Mouse (Mus musculus) Muller cell, postnatal 12 days (primary cell): Measurements from ENCODE around the gene Zfp423.
A peak's percentile ranks its signal among the peaks of the same experiment; 100 is the strongest.

ENCODE experiments used
- DNase-seq: peaks from one replicate; pipeline ENCODE4 v3.0.0-alpha.2; 2015; ENCODE audit errors: inconsistent ontology term

Zfp423 gene

DNA sequence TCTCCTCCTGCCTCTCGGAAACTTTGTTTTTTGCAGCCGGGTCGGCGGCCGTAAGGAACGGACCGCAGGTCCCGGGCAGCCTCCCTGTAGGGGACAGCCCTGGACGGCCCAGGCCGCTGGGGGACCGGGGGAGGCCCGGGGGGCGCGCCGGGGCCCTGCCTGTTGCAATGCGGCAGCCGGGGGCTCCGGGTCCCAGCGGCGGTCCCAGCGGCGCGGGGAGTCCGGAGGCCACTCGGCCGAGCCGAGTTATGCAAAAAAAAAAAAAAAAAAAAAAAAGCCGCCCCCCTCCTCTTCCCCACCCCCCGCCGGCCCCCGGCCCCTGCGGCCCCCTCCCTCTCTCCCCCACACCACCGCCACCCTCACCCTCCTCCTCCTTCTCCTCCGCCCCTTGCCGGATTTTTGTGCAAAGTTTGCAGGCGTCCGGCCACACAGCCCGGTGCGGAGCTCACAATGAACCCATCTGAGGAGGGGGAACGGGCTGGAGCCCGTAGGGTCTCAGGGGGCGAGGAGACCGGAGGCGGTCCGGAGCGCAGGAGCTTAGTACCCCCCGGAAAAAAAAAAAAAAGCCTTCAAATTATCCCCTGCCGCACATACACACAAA lies at the start of gene Zfp423:
TSS of gene Zfp423 (minus strand) at position 276 of the 601 bp plus-strand sequence.
- peak; percentile 54 for DNase-seq

GRCm38 (mm10) chr8:88006811-88007210 lies 47.4 kb upstream of the Zfp423 start:
- DNase-seq, result no peak

DNA sequence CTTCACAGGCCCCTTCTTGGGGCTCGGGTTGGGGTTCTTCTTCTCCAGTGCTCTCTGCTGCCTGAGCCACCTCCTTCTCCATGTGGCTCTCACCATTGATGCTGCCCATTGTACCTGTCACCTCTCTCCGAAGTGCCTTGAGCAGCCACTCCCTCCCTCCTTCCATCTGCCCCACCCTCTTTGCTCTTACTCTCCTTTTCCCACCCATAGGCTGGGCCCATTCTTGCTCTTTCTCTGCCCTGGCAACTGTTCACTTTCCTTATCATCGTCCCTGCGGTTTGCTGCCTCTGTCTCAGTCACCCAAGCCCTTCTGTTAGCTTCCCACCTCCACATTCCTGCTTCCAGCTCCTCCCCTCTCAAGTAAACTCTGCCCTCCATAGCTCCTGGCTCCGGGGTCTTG lies 25.4 kb upstream of the Zfp423 start:
- no peak for DNase-seq

GRCm38 (mm10) chr8:87984032-87984431 lies 24.6 kb upstream of the Zfp423 start:
- DNase-seq, result no peak

DNA sequence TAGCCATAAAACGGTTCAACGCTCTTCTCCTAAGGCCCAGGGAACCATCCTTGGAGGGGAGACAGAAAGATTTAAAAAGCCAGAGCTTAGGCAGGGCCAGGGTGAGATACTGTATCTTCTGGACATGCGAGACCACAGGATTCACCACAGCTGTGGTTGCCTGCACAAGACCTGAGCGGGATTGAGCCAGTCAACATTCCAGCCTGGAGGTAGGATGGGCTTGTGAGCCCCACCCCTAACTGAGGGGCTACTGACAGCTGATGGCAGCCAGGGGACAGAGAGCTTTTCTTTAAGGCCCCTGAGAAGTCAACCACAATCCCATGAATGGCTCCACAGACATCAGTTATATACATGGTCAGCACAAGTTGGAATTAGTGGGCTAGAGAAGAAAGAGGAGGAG lies 23.5 kb upstream of the Zfp423 start:
- no peak for DNase-seq

DNA sequence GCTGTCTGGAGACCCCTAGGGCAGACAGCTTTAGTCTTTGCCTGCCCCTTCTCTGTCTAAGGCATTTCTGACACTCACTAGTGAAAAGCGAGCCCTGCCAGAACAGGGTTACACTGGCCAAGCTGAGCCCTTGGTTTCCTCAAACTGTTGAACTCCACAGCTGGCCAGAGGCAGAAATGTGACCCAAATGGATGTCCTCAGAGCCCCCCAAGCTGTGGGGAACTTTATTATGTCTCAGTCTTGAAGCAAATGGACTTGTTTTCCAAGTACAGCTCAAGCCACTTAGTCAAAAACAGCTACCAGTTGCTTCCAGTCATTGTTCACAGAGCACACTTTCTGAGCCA lies 16.0 kb upstream of the Zfp423 start:
- DNase-seq, result no peak

- DNase-seq, result peak; percentile 58
Measured at GRCm38 (mm10) chr8:87974759-87975465, 15.5 kb upstream of the Zfp423 start.

GRCm38 (mm10) chr8:87974122-87974758 lies 14.8 kb upstream of the Zfp423 start:
- DNase-seq, result peak; percentile 65

DNA sequence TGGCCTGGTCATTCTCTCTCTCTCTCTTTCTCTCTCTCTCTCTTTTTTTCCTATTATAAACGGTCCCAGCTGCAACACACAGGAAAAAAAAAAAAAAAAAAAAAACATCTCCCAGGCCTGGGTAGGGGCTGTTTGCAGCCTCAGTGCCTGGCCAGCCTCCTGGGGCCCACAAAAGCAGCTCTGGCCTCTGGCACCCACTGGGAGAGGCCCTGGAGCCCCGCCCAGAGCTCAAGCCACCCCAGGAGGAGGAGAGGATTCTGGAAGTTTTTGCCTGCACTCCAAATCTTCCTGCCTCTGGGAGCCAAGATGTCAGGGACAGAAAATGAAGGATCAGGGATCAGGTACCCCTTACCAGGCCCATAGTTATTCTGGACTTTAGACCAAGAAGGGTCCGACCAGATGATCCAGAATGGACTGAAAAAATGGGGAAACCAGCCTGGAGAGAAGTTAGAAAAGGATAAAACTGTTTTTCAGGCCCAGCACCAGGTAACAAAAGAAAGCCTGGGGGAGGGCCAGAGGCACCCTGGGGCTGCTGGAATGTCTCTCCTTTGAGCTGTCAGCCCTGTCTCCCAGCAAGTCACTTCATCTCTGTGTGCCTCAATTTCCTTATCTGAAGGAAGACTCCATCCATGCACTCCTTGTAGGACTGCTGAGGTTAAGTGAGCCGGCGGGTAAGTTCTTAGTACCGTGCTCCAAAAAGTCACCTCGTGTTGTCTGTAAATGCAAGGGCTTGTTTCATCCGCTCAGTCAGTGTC lies 8.6 kb upstream of the Zfp423 start:
- DNase-seq, result no peak

DNA sequence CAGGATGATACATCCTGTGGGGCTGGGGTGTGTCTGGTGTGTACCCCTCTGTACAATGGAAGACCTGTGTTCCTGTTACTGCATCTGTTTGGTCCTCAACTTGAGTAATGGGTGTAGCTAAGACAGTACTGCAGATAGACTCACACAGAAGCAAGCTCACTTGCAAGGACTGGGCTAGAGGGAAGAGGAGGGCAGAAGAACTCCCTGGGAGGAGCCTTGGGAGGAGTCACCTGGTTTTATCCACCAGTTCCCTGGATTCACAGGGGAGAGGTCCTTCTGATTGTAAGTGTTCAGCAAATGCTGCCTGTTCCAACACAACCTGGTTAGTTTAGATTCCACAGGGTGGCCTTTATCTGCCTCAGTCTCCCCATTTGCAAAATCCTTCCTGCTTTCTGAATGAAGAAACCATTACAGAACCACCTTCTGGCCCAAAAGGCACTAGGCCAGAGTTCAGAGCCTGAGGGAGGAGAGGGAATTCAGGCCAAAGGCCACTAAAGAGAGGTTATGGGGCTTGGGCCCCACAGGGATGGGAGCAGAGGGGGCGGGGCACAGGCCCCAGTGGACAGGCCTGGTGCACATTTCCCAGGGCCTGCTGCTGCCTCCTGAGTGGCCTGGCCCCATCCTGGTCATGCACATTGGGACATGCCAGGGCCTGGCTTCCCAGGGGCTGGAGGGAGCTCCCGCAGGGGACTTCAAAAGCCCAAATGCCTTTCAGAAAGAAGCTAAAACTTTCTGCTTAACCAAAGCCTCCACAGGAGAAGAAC lies 7.8 kb upstream of the Zfp423 start:
- no peak for DNase-seq

DNA sequence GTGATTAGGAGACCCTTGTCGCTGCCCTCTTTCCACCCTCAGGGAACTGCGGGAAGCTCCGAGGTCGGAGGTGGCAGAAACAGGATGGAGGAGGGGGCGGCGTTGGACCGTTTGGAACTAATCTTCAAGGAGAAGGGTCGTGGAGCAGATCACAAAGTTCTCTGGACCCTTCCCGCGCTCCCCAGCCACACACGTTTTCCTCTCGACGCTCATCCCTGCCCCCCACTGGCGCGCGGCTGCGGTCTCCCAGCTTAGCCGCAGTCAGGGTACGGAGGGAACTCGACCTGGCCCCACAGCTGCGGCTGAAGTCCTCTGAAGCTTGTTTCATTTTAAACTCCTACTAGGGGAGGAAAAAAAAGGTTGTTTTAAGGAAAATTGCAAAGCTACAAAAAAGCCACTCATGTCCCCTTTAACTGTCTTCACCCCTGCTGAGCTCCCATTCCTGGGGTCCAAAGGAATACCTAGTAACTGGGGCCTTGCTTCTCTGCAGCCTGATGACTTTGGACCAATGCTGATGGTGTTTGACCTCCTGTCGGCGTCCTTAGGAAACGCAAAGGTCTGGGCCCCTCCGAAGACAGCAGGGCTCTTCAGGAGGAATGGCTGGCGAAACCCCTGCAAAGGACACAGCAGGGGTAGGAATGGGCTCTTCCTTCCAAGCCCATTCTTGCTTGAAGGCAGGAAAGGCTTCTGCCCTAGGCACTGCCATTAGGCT lies 3.3 kb upstream of the Zfp423 start:
- DNase-seq, result peak; percentile 32

- peak; percentile 86 for DNase-seq
Measured at GRCm38 (mm10) chr8:87961680-87962513, 2.5 kb upstream of the Zfp423 start.

GRCm38 (mm10) chr8:87961108-87961507 lies 1.7 kb upstream of the Zfp423 start:
- peak; percentile 79 for DNase-seq

DNA sequence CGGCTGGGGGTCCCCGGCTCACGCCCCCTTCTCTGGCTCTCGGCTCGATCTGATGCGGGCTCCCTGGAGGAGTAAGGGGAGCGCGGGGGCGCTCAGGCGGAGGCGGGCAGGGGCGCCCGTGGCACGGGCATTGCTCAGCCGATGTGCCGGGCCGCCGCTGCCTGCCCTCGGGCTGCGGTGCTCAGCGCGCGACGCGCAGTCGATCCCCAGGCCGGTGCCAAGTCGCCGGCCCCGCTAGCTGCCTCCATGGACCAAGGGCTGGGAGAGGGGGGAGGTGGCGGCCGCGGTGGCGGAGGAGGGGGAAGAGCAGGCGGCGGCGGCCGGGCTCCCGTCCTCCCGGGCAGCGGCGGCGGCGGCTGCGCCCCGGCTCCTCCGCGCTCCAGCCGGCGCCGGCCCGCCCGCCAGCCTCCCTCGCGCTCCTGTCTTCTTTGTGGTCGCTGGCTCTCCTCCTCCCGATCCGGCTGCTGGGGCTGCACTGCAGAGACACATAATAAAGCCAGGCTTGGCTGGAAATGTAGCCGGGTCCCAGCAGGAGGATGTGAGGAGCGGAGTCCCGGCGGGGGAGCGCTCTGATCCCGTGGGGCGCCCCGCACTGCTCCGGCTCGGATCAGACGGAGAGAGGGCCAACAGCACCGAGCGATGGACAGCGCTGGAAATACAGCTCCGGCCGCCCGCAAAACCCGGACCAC lies 810 bp upstream of the Zfp423 start:
- DNase-seq, result peak; percentile 91

- DNase-seq, result peak; percentile 86
Measured at GRCm38 (mm10) chr8:87958451-87959319, 710 bp downstream of the Zfp423 start.

DNA sequence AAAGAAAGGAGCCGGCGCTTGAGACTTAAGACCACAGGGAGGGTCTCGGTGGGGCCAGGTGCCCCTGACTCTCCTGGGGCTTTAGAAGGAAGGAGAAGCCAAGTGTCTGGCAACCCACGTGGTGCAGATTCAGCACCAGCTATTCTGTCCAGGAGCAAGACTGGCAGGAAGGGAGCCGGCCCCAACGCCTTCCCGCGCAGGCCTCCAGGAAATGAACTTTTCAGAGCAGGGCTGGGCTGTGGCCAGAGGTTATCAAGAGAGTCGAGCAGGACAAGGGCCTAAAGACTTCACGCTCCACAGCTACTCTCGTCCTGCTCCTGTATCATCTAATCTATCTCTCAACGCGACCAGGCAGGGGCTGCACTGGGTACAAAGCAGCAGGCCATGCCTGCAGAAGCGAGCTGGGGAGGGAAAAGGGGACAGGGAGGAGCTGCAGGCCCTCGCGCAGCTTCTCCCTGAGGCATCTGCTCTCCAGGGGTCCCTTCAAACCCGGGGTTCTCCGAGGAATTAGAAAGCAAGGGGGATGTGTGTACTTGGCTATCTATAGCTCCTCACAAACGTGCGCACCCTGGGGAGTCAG lies 1.4 kb downstream of the Zfp423 start:
- peak; percentile 49 for DNase-seq

DNA sequence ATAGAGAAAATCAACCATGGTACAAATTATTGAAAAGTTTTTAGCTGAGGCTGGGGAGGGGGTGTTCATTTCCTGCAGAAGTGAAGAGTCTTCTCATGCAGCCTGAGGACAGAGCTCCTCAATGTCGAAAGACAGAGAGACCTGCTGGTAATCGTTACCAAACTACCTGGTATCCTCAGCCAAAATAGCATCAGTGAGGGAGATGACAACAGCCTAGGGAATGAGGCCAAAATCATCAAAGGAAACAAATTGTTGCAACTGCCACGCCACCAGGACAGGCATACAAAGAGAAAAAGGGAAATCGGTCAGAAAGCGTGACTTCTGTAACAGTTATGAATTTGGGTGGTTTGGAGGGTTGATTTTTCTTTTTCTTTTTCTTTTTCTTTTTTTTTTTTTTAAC lies 3.4 kb downstream of the Zfp423 start:
- DNase-seq, result no peak

DNA sequence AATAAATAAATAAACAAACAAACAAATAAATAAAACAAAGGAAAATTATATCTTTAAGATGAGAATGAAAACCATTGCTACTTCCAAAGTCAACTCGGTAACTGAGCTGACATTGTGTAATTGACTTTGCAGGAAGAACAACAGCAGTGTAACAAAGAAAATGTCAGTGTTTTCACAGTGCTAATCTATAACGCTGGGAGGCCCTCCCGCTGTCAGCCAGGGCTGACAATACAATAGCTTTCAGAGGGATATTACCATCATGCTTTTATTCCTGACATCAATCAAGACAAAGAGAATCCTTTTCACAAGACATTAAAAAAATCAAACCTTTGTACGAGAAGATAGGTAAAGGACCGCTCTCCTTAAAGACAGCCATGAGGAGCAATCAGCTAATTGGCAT lies 5.9 kb downstream of the Zfp423 start:
- no peak for DNase-seq
